Mouse (Mus musculus) MEL (cell line): ENCODE results near the gene Tec. TPM values are rescaled to one million over a fixed set of nuclear protein-coding genes. Genes with fewer than 3 reads are reported as not detected.

Source experiments
- DNase-seq: peaks from one replicate; pipeline ENCODE4 v3.0.0; 2011; ENCODE audit warnings: low read depth, low spot score
- H3K27ac ChIP-seq: 2 replicates; pipeline ENCODE4 v1.5.1; 2012; ENCODE audit warnings: low read depth, mild to moderate bottlenecking, control low read depth, low read length, moderate library complexity; ENCODE audit not compliant: control insufficient read depth
- H3K27me3 ChIP-seq, 2 experiments: fragments of 150-350 bp in 1 of 2; sonication (generic) in 1 of 2; 2 replicates each; pipeline ENCODE4 v1.6.1; 2012; ENCODE audit warnings: low read length in 2 of 2, mild to moderate bottlenecking in 2 of 2, improper control_type of control experiment in 1 of 2, moderate library complexity in 1 of 2; ENCODE audit not compliant: insufficient read depth in 2 of 2, control insufficient read depth in 1 of 2
- H3K36me3 ChIP-seq, 2 experiments: 2 replicates each; pipeline ENCODE4 v1.6.1; 2012 to 2014; ENCODE audit warnings: low read length in 2 of 2, improper control_type of control experiment in 1 of 2, inconsistent platforms in 1 of 2, mild to moderate bottlenecking in 1 of 2; ENCODE audit not compliant: insufficient read depth in 2 of 2, control insufficient read depth in 1 of 2
- H3K4me1 ChIP-seq, 2 experiments: fragments of 150-350 bp in 1 of 2; sonication (generic) in 1 of 2; 2 replicates each; pipeline ENCODE4 v1.6.1; 2012; ENCODE audit warnings: low read length in 2 of 2, improper control_type of control experiment in 1 of 2, mild to moderate bottlenecking in 1 of 2; ENCODE audit not compliant: insufficient read depth in 2 of 2, control insufficient read depth in 1 of 2
- H3K4me3 ChIP-seq, 2 experiments: fragments of 150-350 bp in 1 of 2; sonication (generic) in 1 of 2; 2 replicates each; pipeline ENCODE4 v1.5.1; 2012; ENCODE audit warnings: low read depth in 2 of 2, low read length in 2 of 2, mild to moderate bottlenecking in 2 of 2, moderate library complexity in 2 of 2, control low read depth in 1 of 2, improper control_type of control experiment in 1 of 2; ENCODE audit not compliant: control insufficient read depth in 1 of 2, insufficient read depth in 1 of 2
- H3K79me2 ChIP-seq: 2 replicates; pipeline ENCODE4 v1.6.1; 2012; ENCODE audit warnings: mild to moderate bottlenecking, low read length, moderate library complexity; ENCODE audit not compliant: control insufficient read depth, poor library complexity, insufficient read depth
- H3K9ac ChIP-seq: 2 replicates; pipeline ENCODE4 v1.6.1; 2012; ENCODE audit warnings: low read depth, mild to moderate bottlenecking, control low read depth, low read length, moderate library complexity; ENCODE audit not compliant: control insufficient read depth, poor library complexity, severe bottlenecking
- H3K9me3 ChIP-seq: fragments of 150-350 bp; sonication (generic); replicated peaks from 2 replicates; pipeline ENCODE4 v1.6.1; 2012; ENCODE audit warnings: mild to moderate bottlenecking, low read length, improper control_type of control experiment, moderate library complexity; ENCODE audit not compliant: insufficient read depth
- BHLHE40 ChIP-seq: IDR thresholded peaks from 2 replicates; pipeline ENCODE4 v1.6.1; 2012; ENCODE audit warnings: low read depth, mild to moderate bottlenecking, inconsistent platforms, low read length, improper control_type of control experiment, borderline replicate concordance
- CHD1 ChIP-seq: IDR thresholded peaks from 2 replicates; pipeline ENCODE4 v1.6.1; 2012; ENCODE audit warnings: low read depth, mild to moderate bottlenecking, inconsistent platforms, low read length, improper control_type of control experiment
- ELF1 ChIP-seq: IDR thresholded peaks from 2 replicates; pipeline ENCODE4 v1.6.1; 2014; ENCODE audit warnings: low read depth, mild to moderate bottlenecking, inconsistent platforms, low read length, improper control_type of control experiment, moderate library complexity
- EP300 ChIP-seq, 2 experiments: IDR thresholded peaks; 2 replicates each; pipeline ENCODE4 v1.6.1; 2011; ENCODE audit warnings: improper control_type of control experiment in 2 of 2, low read length in 2 of 2, low read depth in 1 of 2, mild to moderate bottlenecking in 1 of 2
- ETS1 ChIP-seq: IDR thresholded peaks from 2 replicates; pipeline ENCODE4 v1.6.1; 2012; ENCODE audit warnings: low read depth, mild to moderate bottlenecking, inconsistent platforms, low read length, improper control_type of control experiment, moderate library complexity
- GABPA ChIP-seq: IDR thresholded peaks from 2 replicates; pipeline ENCODE4 v1.6.1; 2012; ENCODE audit warnings: low read depth, mild to moderate bottlenecking, inconsistent platforms, low read length, improper control_type of control experiment, moderate library complexity
- GATA1 ChIP-seq: IDR thresholded peaks from 2 replicates; pipeline ENCODE4 v1.6.1; 2011; ENCODE audit warnings: low read depth, low read length, improper control_type of control experiment
- JUND ChIP-seq: IDR thresholded peaks from 2 replicates; pipeline ENCODE4 v1.6.1; 2011; ENCODE audit warnings: low read depth, mild to moderate bottlenecking, improper control_type of control experiment, low read length
- MYB ChIP-seq: IDR thresholded peaks from 2 replicates; pipeline ENCODE4 v1.6.1; 2011; ENCODE audit warnings: mild to moderate bottlenecking, low read depth, low read length, improper control_type of control experiment
- MYC ChIP-seq: IDR thresholded peaks from 2 replicates; pipeline ENCODE4 v1.6.1; 2011; ENCODE audit warnings: low read depth, mild to moderate bottlenecking, low read length, improper control_type of control experiment, moderate library complexity
- NELFE ChIP-seq: IDR thresholded peaks from 2 replicates; pipeline ENCODE4 v1.6.1; 2011; ENCODE audit warnings: low read depth, low read length, improper control_type of control experiment
- NRF1 ChIP-seq: IDR thresholded peaks from 2 replicates; pipeline ENCODE4 v1.6.1; 2014; ENCODE audit warnings: low read depth, mild to moderate bottlenecking, inconsistent platforms, low read length, improper control_type of control experiment, moderate library complexity; ENCODE audit not compliant: poor library complexity, insufficient read depth, severe bottlenecking
- POLR2AphosphoS2 ChIP-seq: IDR thresholded peaks from 2 replicates; pipeline ENCODE4 v1.6.1; 2011; ENCODE audit warnings: low read length, improper control_type of control experiment
- RAD21 ChIP-seq: IDR thresholded peaks from 2 replicates; pipeline ENCODE4 v1.6.1; 2011; ENCODE audit warnings: mild to moderate bottlenecking, low read depth, low read length, improper control_type of control experiment
- RCOR1 ChIP-seq: IDR thresholded peaks from 2 replicates; pipeline ENCODE4 v1.6.1; 2012; ENCODE audit warnings: low read depth, mild to moderate bottlenecking, inconsistent platforms, low read length, improper control_type of control experiment
- SIN3A ChIP-seq: IDR thresholded peaks from 2 replicates; pipeline ENCODE4 v1.6.1; 2012; ENCODE audit warnings: low read length, improper control_type of control experiment, inconsistent platforms
- TBP ChIP-seq: IDR thresholded peaks from 2 replicates; pipeline ENCODE4 v1.8.0; 2011; ENCODE audit warnings: low read depth, low read length, improper control_type of control experiment
- TCF12 ChIP-seq: IDR thresholded peaks from 2 replicates; pipeline ENCODE4 v1.6.1; 2014; ENCODE audit warnings: low read depth, mild to moderate bottlenecking, inconsistent platforms, low read length, improper control_type of control experiment, moderate library complexity
- USF1 ChIP-seq: IDR thresholded peaks from 2 replicates; pipeline ENCODE4 v1.6.1; 2014; ENCODE audit warnings: low read depth, mild to moderate bottlenecking, inconsistent platforms, low read length, improper control_type of control experiment, moderate library complexity
- ZC3H11A ChIP-seq: IDR thresholded peaks from 2 replicates; pipeline ENCODE4 v1.6.1; 2012; ENCODE audit warnings: low read depth, mild to moderate bottlenecking, inconsistent platforms, low read length, improper control_type of control experiment
- ZKSCAN1 ChIP-seq: IDR thresholded peaks from 2 replicates; pipeline ENCODE4 v1.6.1; 2012; ENCODE audit warnings: low read depth, mild to moderate bottlenecking, inconsistent platforms, low read length, improper control_type of control experiment, moderate library complexity
- ZMIZ1 ChIP-seq: IDR thresholded peaks from 2 replicates; pipeline ENCODE4 v1.6.1; 2012; ENCODE audit warnings: low read depth, mild to moderate bottlenecking, inconsistent platforms, low read length, improper control_type of control experiment, moderate library complexity
- ZNF384 ChIP-seq: IDR thresholded peaks from 2 replicates; pipeline ENCODE4 v1.6.1; 2012; ENCODE audit warnings: low read depth, mild to moderate bottlenecking, inconsistent platforms, low read length, improper control_type of control experiment
- polyA plus RNA-seq, 2 experiments: library from polyadenylated mRNA; stranded (reverse) in 1 of 2; unstranded in 1 of 2; fragments of >175 nt in 1 of 2; fragments of >200 nt in 1 of 2; gene quantifications; 2 replicates each; pipeline versions ENCODE4 v1.2.1 to v1.2.4; 2012; ENCODE audit warnings: low replicate concordance in 2 of 2, low read depth in 1 of 2; ENCODE audit not compliant: insufficient read length in 2 of 2, insufficient read depth in 1 of 2, missing spikeins in 1 of 2
- total RNA-seq: library from RNA; depleted of rRNA; stranded (reverse); fragments of 300-350 nt; gene quantifications from 2 replicates; pipeline ENCODE4 v1.2.3, GENCODE M21; 2012

Tec gene
- total and polyA plus RNA-seq, 3 experiments, result 44.8 to 61.1 TPM; not detected in 1

GRCm38 (mm10) chr5:72826445-72826844 is 41.8 kb downstream of the Tec start:
- H3K27ac ChIP-seq, result no peak overlapping the region
- H3K9ac ChIP-seq, result no peak overlapping the region
- H3K79me2 ChIP-seq, result peaks cover 36% of the 10 kb centered on the region
- TF ChIP-seq NELFE, result no peak
- TF ChIP-seq MYC, result no peak
- no peak for TF ChIP-seq ZKSCAN1
- TF ChIP-seq ZNF384, result no peak
- TF ChIP-seq BHLHE40, result no peak
- TF ChIP-seq GABPA, result no peak
- no peak for TF ChIP-seq MYB
- TF ChIP-seq NRF1, result no peak
- no peak for TF ChIP-seq SIN3A
- TF ChIP-seq USF1, result no peak
- TF ChIP-seq ZC3H11A, result no peak
- DNase-seq, result no peak
- peaks cover 5 to 26% of the 10 kb centered on the region in 2 experiments for H3K4me1 ChIP-seq
- H3K4me3 ChIP-seq, result no peak overlapping the region
- peaks cover 29 to 37% of the 10 kb centered on the region in 2 experiments for H3K36me3 ChIP-seq
- no peaks in the 10 kb centered on the region for H3K9me3 ChIP-seq
- H3K27me3 ChIP-seq, result no peaks in the 10 kb centered on the region

- peak; percentile 66 for DNase-seq
- no peak overlapping the region; a peak in 1 of 4 replicates for H3K4me3 ChIP-seq
- H3K4me1 ChIP-seq, result peaks cover 21 to 33% of the 10 kb centered on the region in 2 experiments
- H3K9me3 ChIP-seq, result no peaks in the 10 kb centered on the region
- no peaks in the 10 kb centered on the region for H3K27me3 ChIP-seq
- peak overlapping the region; percentile 70 for H3K27ac ChIP-seq
- no peak overlapping the region for H3K9ac ChIP-seq
- H3K36me3 ChIP-seq, result peaks cover 28 to 44% of the 10 kb centered on the region in 2 experiments
- TF ChIP-seq POLR2AphosphoS2, result no peak
- TF ChIP-seq TBP, result no peak
- 0 out of 2 replicates have a peak, but pooled peaks have one; percentile 41 for TF ChIP-seq JUND
- no peak for TF ChIP-seq ZKSCAN1
- no peak for TF ChIP-seq RAD21
- peak; percentile 71 for TF ChIP-seq RCOR1
- TF ChIP-seq SIN3A, result 0 out of 2 replicates have a peak, but pooled peaks have one; percentile 41
- peak; percentile 54 for TF ChIP-seq ELF1
- peak; percentile 48 for TF ChIP-seq ETS1
- no peak for TF ChIP-seq ZMIZ1
- TF ChIP-seq TCF12, result 0 out of 2 replicates have a peak, but pooled peaks have one; percentile 24
- peak; percentile 77; the same call in 1 of the 2 replicates for TF ChIP-seq CHD1
- peak; percentile 54; the same call in 1 of the 2 replicates for TF ChIP-seq GATA1
- TF ChIP-seq USF1, result no peak
- TF ChIP-seq EP300 (IDR thresholded peaks at IDR 0.05; ENCODE audit: low read depth in 1 of 2, low read length in 2 of 2), result peak; percentile 74 to 83
- TF ChIP-seq, all 39 proteins: peak for 9
- peaks cover 7% of the 10 kb centered on the region for H3K79me2 ChIP-seq
These were observed 47.6 kb downstream of the Tec start for GRCm38 (mm10) chr5:72820651-72821050.
